Mouse (Mus musculus) heart, adult 2 months (tissue): Measurements from ENCODE around the gene Foxp1. TPM values are rescaled to one million over a fixed set of nuclear protein-coding genes. Genes with fewer than 3 reads are reported as not detected.

Experiments used
- DNase-seq, 2 experiments: peaks; one replicate each; pipeline ENCODE4 v3.0.0; 2021
- H3K27ac ChIP-seq: fragments of 200-600 bp; 2 replicates; pipeline ENCODE4 v1.8.1; 2022
- H3K27me3 ChIP-seq: fragments of 200-500 bp; 2 replicates; pipeline ENCODE4 v1.6.1; 2012; ENCODE audit warnings: mild to moderate bottlenecking, low read length, inconsistent platforms, mixed read lengths; ENCODE audit not compliant: control insufficient read depth, insufficient read depth
- H3K36me3 ChIP-seq: fragments of 200-500 bp; 2 replicates; pipeline ENCODE4 v1.6.1; 2012; ENCODE audit warnings: low read length, inconsistent platforms; ENCODE audit not compliant: control insufficient read depth, insufficient read depth
- H3K4me1 ChIP-seq: fragments of 200-500 bp; 2 replicates; pipeline ENCODE4 v1.6.1; 2011; ENCODE audit warnings: low read length; ENCODE audit not compliant: control insufficient read depth, insufficient read depth
- H3K4me3 ChIP-seq: fragments of 200-600 bp; 2 replicates; pipeline ENCODE4 v1.8.1; 2022
- H3K79me2 ChIP-seq: fragments of 200-500 bp; replicated peaks from 2 replicates; pipeline ENCODE4 v1.6.1; 2012; ENCODE audit warnings: mild to moderate bottlenecking, inconsistent platforms, low read length, moderate library complexity, mixed read lengths; ENCODE audit not compliant: control insufficient read depth, insufficient read depth
- H3K9ac ChIP-seq: fragments of 200-500 bp; 2 replicates; pipeline ENCODE4 v1.6.1; 2012; ENCODE audit warnings: low read depth, mild to moderate bottlenecking, control low read depth, inconsistent platforms, low read length, mixed read lengths
- CTCF ChIP-seq: fragments of 200-600 bp; IDR thresholded peaks from 2 replicates; pipeline ENCODE4 v1.8.1; 2022; ENCODE audit warnings: antibody characterized with exemption, mild to moderate bottlenecking, moderate library complexity
- EP300 ChIP-seq: fragments of 200-500 bp; IDR thresholded peaks from 2 replicates; pipeline ENCODE4 v1.6.1; 2011; ENCODE audit warnings: low read depth, low read length, control low read depth; ENCODE audit not compliant: insufficient read depth
- POLR2A ChIP-seq: fragments of 200-500 bp; IDR thresholded peaks from 2 replicates; pipeline ENCODE4 v1.6.1; 2011; ENCODE audit warnings: mild to moderate bottlenecking, low read depth, low read length, control low read depth; ENCODE audit not compliant: insufficient read depth
- WGBS: fragments of 180-500 bp; shearing (Covaris S2); methylation state at CpG from one replicate; pipeline ENCODE4 v1.1.7; 2018; 5-methylcytosine and 5-hydroxymethylcytosine counted together
- intact Hi-C: fragments of 180-260 bp; cut with DNase I; formaldehyde crosslinking; loops from one replicate; pipeline ENCODE4 v1.15.1; 2025
- polyA plus RNA-seq: library from polyadenylated mRNA; depleted of rRNA; stranded (reverse); fragments of >200 nt; gene quantifications from 2 replicates; pipeline ENCODE4 v1.2.3, GENCODE M21; 2012
- total RNA-seq, 2 experiments: library from RNA; stranded (reverse); gene quantifications; 2 replicates each; pipeline ENCODE4 v1.2.3; 2021

Foxp1 gene
- total and polyA plus RNA-seq, 3 experiments = 22.9 to 31.6 (median 26.4) TPM

DNA sequence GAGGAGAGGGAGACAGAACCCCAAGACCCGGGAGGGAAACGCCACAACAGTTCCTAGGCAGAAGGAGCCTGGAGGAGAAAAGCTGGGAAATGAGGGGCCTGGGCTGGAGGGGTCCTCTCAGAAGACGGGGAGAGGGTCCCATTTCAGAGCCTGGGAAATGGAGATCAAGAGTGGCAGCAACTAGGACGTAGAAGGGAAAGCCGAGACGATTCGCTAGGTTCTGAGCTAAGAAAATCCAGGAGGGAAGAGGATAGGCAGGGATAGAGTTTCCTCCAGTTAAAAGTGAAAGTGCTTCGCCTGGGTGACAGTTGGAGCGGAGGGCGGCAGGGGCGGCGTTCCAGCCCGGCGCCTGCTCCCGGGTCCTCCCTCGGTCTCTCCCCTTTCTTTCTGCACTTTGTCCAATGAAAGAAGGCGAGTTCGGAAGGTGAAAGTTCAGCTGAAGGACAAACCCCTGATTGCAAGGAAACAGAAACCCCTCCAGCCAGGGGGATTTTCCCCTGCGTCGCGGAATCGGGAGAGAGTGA lies 650 bp upstream of the Foxp1 start:
- peak overlapping the region; percentile 77 for H3K9ac ChIP-seq
- no peaks in the 10 kb centered on the region for H3K36me3 ChIP-seq
- peak; percentile 85 to 87 for DNase-seq
- no peak; the same call in 1 of the 2 replicates for TF ChIP-seq CTCF
- peak; percentile 77 for TF ChIP-seq POLR2A
- TF ChIP-seq EP300 = peak; percentile 41
- H3K4me3 ChIP-seq = peak overlapping the region; percentile 85
- no peaks in the 10 kb centered on the region for H3K79me2 ChIP-seq
- WGBS = 1% methylated on average over 22 of the region's 22 CpGs
- intact Hi-C loops = loop anchor here (5.0 to 10.0 kb wide), 9 partner anchors 36 to 998 kb away; partner anchors contain the start of gene Rybp
- peak overlapping the region; percentile 99 for H3K27ac ChIP-seq
- H3K4me1 ChIP-seq = no peaks in the 10 kb centered on the region
- H3K27me3 ChIP-seq = no peaks in the 10 kb centered on the region

DNA sequence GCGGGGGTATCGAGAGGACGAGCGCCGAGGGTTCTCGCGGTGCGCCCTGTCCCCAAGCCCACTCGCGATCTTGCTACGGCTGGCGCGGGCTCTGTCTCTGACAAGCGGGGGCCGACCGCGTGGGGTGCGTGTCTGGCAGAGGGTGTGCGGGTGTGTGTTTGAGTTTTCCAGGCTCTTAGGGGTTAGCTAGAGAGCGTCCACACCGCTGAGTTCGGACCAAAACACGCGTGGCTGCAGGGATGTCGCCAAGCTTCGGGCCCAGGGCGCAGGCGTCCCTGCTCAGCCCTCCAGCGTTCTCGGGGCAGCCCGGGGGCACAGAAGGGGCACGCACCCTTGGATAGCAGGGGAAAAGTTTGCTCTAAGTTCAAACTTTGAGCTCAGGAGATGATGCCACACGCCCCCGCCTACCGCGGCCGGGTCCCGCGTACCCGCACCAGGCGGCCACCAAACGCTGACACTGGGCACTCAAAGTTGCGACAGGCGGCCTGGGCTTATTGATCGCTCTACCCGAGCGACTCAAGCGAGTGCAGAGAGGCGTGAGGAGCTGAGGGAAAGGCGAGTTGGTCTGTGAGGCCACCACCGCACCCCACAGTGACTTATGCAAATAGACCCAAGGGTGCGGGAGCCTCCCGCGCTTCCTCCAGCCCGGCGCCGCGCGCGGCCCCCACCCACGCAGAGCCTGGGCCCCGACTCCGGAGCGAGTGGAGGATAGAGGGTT lies 721 bp downstream of the Foxp1 start:
- intact Hi-C loops = loop anchor here (5.0 to 10.0 kb wide), 9 partner anchors 34 to 997 kb away; partner anchors contain the start of gene Rybp
- peak overlapping the region; percentile 85 for H3K4me3 ChIP-seq

DNA sequence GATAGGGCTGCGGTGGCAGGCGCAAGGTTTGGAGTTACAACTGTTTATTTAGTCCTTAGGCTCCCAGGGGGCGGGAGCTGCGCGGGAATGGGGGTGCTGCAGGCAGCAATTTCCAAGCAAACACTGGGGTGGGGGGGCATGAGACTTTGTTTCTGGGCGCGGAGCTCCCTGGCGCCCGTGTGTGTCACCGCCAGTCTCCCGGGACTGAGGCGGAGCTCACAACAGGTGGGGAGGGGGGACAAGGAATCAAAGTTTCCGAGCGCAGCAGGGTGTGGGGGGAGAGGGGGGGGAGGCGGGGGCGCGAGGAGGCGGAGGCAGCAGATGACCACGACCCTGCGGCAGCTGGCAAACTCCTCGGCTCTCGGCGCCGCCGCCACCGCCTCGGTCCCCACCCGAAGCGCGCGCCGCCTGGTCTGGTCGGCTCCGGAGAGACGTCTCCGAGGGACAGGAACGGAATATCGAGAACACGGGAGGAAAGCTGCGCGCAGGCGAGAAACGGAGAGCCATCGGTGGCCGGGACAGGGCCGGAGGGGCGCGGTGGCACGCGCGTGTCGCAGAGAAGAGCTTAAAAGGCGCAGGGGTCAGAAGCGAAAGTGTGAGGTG lies 1.4 kb downstream of the Foxp1 start:
- Histone ChIP-seq H3K27me3 (no peaks in the 10 kb centered on the region), H3K4me3 (peak overlapping the region; percentile 85), H3K79me2 (no peaks in the 10 kb centered on the region), H3K36me3 (no peaks in the 10 kb centered on the region), H3K27ac (peak overlapping the region; percentile 99), H3K4me1 (no peaks in the 10 kb centered on the region), H3K9ac (peak overlapping the region; percentile 81)
- TF ChIP-seq CTCF = no peak
- TF ChIP-seq EP300 = 0 out of 2 replicates have a peak, but pooled peaks have one; percentile 2
- peak; percentile 49; the same call in 1 of the 2 replicates for TF ChIP-seq POLR2A
- DNase-seq = peak; percentile 83 to 85
- intact Hi-C loops = loop anchor here (5.0 to 10.0 kb wide), 9 partner anchors 34 to 996 kb away; partner anchors contain the start of gene Rybp
- WGBS = under 1% methylated on average over 53 of the region's 54 CpGs

More for the DNA sequence above, 721 bp downstream of the Foxp1 start:
- Histone ChIP-seq H3K79me2 (no peaks in the 10 kb centered on the region), H3K27me3 (no peaks in the 10 kb centered on the region), H3K9ac (peak overlapping the region; percentile 81), H3K4me1 (no peaks in the 10 kb centered on the region), H3K27ac (peak overlapping the region; percentile 99), H3K36me3 (no peaks in the 10 kb centered on the region)
- peak; percentile 70 to 76 for DNase-seq
- under 1% methylated on average over 64 of the region's 64 CpGs for WGBS
- no peak for TF ChIP-seq POLR2A
- TF ChIP-seq CTCF = no peak
- TF ChIP-seq EP300 = no peak

DNA sequence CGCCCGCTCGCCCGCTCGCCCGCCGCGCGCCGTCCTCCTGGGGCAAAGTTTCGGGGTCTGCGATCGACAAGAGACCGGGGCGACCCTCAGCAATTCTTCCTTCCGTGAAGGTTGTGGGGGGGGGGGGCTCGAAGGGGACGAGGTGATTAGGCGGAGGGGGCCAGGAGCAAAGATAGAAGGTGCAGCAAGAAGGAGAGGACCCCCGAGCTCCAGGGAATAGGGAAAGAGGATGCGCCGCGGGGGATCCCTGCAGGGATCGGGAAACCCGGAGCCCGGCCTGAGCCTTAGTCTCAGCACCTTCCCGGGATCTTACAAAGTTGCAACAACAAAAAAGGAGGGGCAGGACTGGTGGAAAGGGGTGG lies 1.9 kb downstream of the Foxp1 start:
- WGBS = 1% methylated on average over 27 of the region's 27 CpGs
- DNase-seq = no peak
- Histone ChIP-seq H3K79me2 (no peaks in the 10 kb centered on the region), H3K4me3 (peak overlapping the region; percentile 85), H3K27me3 (no peaks in the 10 kb centered on the region), H3K9ac (peak overlapping the region; percentile 81), H3K36me3 (no peaks in the 10 kb centered on the region), H3K4me1 (no peaks in the 10 kb centered on the region), H3K27ac (peak overlapping the region; percentile 99)
- intact Hi-C loops = loop anchor here (5.0 to 10.0 kb wide), 9 partner anchors 33 to 996 kb away; partner anchors contain the start of gene Rybp
- no peak for TF ChIP-seq CTCF
- TF ChIP-seq POLR2A = no peak
- TF ChIP-seq EP300 = no peak

DNA sequence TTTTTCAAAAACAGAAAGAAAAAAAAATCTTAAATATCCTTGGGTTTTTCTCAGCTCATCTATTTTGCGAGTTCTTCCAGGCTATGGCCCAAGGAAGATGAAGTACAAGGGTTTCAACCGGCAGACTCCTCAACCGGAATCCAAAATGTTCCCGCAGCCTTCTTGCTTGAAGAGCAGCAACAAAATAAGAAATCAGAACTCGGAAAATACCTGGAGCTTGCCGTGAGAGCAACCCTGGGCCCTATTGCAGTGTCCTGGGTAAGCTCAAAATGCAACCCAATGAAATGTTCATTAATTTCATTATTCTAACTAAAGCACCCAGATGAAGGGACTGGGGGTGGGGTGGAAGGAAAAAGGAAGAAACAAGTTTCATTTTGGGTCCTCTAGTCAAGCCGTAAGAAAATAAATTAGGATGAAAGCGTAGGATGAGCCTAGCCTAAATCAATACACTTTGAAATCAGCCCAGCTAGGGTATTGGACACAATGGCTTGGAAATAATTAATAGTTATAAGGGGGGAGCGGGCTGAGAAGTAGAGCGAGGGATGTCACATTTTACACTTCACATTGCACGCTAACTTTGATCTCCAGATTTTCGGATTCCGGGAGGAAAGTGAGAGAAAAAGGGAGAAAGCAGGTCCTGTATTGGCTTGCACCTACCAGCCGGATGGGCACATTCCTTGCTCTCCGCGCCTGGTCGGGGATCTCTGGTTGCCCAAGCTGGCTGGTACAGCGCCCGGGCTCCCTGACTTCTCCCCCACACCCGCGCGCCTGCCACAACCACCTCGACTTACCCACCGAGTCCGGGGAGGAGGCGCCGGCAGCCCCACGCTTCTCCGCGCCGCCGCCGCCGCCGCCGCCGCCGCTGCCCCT lies 2.5 kb downstream of the Foxp1 start:
- no peaks in the 10 kb centered on the region for H3K4me1 ChIP-seq
- no peaks in the 10 kb centered on the region for H3K79me2 ChIP-seq
- DNase-seq = peak; percentile 62
- no peaks in the 10 kb centered on the region for H3K36me3 ChIP-seq
- H3K27ac ChIP-seq = peak overlapping the region; percentile 99
- H3K4me3 ChIP-seq = peak overlapping the region; percentile 85
- no peak for TF ChIP-seq EP300
- TF ChIP-seq POLR2A = no peak
- TF ChIP-seq CTCF = no peak
- WGBS = 19% methylated on average over 25 of the region's 38 CpGs
- intact Hi-C loops = loop anchor here (5.0 to 10.0 kb wide), 9 partner anchors 33 to 995 kb away; partner anchors contain the start of gene Rybp
- H3K9ac ChIP-seq = peak overlapping the region; percentile 81
- no peaks in the 10 kb centered on the region for H3K27me3 ChIP-seq
